Mouse (Mus musculus) layer of hippocampus, postnatal 10 days (tissue): ENCODE measurements around the gene Mrpl54. TPM values are rescaled to one million over a fixed set of nuclear protein-coding genes. Genes with fewer than 3 reads are reported as not detected.

ENCODE experiments used
- DNase-seq, 2 experiments: peaks; one replicate each; pipeline ENCODE4 v3.0.0; 2021; ENCODE audit warnings: low spot score in 2 of 2
- total RNA-seq, 2 experiments: library from RNA; stranded (reverse); gene quantifications; 2 replicates each; pipeline ENCODE4 v1.2.3; 2021

Gene Mrpl54
- total RNA-seq, 2 experiments from 2014 or later, result 36.1 to 42.5 TPM

GRCm38 (mm10) chr10:81268056-81268455 lies 1.3 kb upstream of the Mrpl54 start:
- peak; percentile 75 to 78 for DNase-seq

GRCm38 (mm10) chr10:81265540-81265939 lies 1.2 kb downstream of the Mrpl54 start:
- no peak for DNase-seq

GRCm38 (mm10) chr10:81261025-81261424 lies 5.7 kb downstream of the Mrpl54 start:
- DNase-seq, result no peak

- DNase-seq, result peak in 1 of 2 experiments; percentile 49
These were observed 7.4 kb downstream of the Mrpl54 start for GRCm38 (mm10) chr10:81259225-81259884.

- DNase-seq, result peak; percentile 53 to 66
These were observed 9.3 kb downstream of the Mrpl54 start for GRCm38 (mm10) chr10:81257158-81258039.

GRCm38 (mm10) chr10:81254886-81255285 lies 11.8 kb downstream of the Mrpl54 start:
- DNase-seq, result no peak

- DNase-seq, result peak; percentile 80 to 83
These were observed 14.0 kb downstream of the Mrpl54 start, which contains the start of gene Matk for GRCm38 (mm10) chr10:81252424-81253419. Gene Matk, plus strand, starts transcription at chr10:81252935.

- DNase-seq, result no peak
These were observed 17.3 kb downstream of the Mrpl54 start for GRCm38 (mm10) chr10:81249442-81249841.

GRCm38 (mm10) chr10:81247804-81248203 lies 18.9 kb downstream of the Mrpl54 start:
- no peak for DNase-seq

GRCm38 (mm10) chr10:81245166-81245565 lies 21.6 kb downstream of the Mrpl54 start:
- no peak for DNase-seq

GRCm38 (mm10) chr10:81244595-81244994 lies 22.1 kb downstream of the Mrpl54 start:
- peak; percentile 88 to 89 for DNase-seq

GRCm38 (mm10) chr10:81244146-81244545 lies 22.6 kb downstream of the Mrpl54 start:
- no peak for DNase-seq

- no peak for DNase-seq
These were observed 24.7 kb downstream of the Mrpl54 start for GRCm38 (mm10) chr10:81242021-81242420.

GRCm38 (mm10) chr10:81240876-81241275 lies 25.9 kb downstream of the Mrpl54 start:
- peak; percentile 76 to 78 for DNase-seq

GRCm38 (mm10) chr10:81238618-81239017 lies 28.1 kb downstream of the Mrpl54 start:
- DNase-seq, result no peak

GRCm38 (mm10) chr10:81236471-81237268 lies 30.1 kb downstream of the Mrpl54 start:
- DNase-seq, result no peak

GRCm38 (mm10) chr10:81234206-81234605 lies 32.5 kb downstream of the Mrpl54 start:
- DNase-seq, result no peak

GRCm38 (mm10) chr10:81233226-81233585 lies 33.5 kb downstream of the Mrpl54 start:
- DNase-seq, result no peak

GRCm38 (mm10) chr10:81232580-81233225 lies 34.0 kb downstream of the Mrpl54 start, which contains the start of gene Zfr2:
Gene Zfr2, plus strand, starts transcription at chr10:81233155.
- peak; percentile 90 to 95 for DNase-seq

- no peak for DNase-seq
These were observed 35.3 kb downstream of the Mrpl54 start for GRCm38 (mm10) chr10:81231436-81231835.
